Mouse (Mus musculus) ES-Bruce4 (cell line): Measurements from ENCODE around the gene Mipol1.

ENCODE experiments used
- CTCF ChIP-seq: IDR thresholded peaks from one replicate; pipeline ENCODE4 v1.8.1; 2011; ENCODE audit warnings: low read depth, low read length
- EP300 ChIP-seq: IDR thresholded peaks from 2 replicates; pipeline ENCODE4 v1.6.1; 2011; ENCODE audit warnings: low read depth, low read length; ENCODE audit not compliant: insufficient read depth

DNA sequence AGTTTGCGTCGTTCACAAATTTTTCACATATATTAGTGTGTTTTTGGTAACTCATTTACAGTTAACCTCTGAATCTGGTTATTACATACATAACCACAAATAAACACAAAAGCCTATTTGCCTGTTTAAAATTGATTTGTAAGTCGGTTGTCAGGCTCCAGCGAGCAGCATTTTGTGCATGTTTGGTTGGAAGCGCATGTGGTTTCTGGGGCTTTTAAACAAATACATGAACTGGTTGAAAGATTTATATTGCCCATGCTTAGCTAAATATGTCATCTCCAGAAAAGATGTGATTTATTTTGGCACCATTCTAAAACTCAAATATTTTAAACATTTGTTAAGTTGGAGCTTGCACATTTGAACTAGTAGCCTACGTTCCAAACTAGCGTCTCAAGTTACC lies 270.0 kb downstream of the Mipol1 start:
- TF ChIP-seq CTCF (no peak), EP300 (no peak)
